Mouse (Mus musculus): Measurements from ENCODE around the gene Inafm1. TPM values are rescaled to one million over a fixed set of nuclear protein-coding genes. Genes with fewer than 3 reads are reported as not detected.

The Inafm1 gene
- polyA plus RNA-seq, 1 experiment = 44.7 TPM

DNA sequence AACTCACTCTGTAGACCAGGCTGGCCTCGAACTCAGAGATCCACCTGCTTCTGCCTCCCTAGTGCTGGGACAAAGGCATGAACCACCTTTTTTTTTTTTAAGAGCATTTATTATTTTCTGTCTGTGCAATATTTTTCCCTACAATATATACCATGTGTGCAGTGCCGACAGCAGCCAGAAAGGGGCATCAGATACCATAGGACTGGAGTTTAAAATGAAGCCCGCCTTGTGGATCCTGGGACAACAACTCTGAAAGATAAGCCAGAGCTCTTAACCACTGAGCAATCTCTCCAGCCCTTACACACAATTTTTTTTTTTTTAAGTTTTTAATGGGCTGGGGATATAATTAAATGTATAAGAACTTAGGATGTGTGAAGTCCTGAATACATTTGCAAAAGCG is 20.9 kb upstream of the Inafm1 start:
- Histone ChIP-seq H3K36me3 (ENCODE audit: control insufficient read depth, insufficient read depth, low read length) (no peaks in the 10 kb centered on the region), H3K27ac (ENCODE audit: control insufficient read depth, insufficient read depth, low read length) (no peak overlapping the region), H3K4me3 (ENCODE audit: control insufficient read depth, insufficient read depth, low read length) (no peak overlapping the region), H3K27me3 (ENCODE audit: control insufficient read depth, insufficient read depth, low read length) (no peaks in the 10 kb centered on the region), H3K4me1 (replicated peaks; ENCODE audit: control insufficient read depth, insufficient read depth, low read length) (peaks cover 15% of the 10 kb centered on the region)
- no peak for TF ChIP-seq POLR2A (IDR thresholded peaks at IDR 0.05; ENCODE audit: control insufficient read depth, extremely low read depth, insufficient read depth, low read length, poor library complexity)
- TF ChIP-seq CTCF (IDR thresholded peaks at IDR 0.05; ENCODE audit: borderline replicate concordance, control insufficient read depth, extremely low read depth, insufficient read depth, low read length, poor library complexity) = no peak
- WGBS = 12% methylated on average over 4 of the region's 4 CpGs
- peak; percentile 59 for DNase-seq

DNA sequence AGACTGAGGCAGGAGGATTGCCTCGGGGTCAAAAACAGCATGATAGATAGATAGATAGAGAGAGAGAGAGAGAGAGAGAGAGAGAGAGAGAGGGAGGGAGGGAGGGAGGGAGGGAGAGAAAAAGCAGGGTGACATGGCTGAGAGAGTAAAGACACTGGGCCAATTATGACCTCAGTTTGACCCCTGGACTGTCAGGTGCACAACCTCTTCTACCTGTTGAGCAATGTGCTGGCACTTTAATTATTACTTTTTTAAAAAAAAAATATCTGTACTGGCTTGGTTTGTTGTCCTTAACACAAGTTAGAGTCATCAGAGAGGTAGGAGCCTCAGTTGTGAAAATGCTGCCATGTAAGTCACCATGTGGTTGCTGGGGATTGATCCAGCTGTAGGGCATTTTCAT is 14.4 kb upstream of the Inafm1 start:
- Histone ChIP-seq H3K36me3 (ENCODE audit: control insufficient read depth, insufficient read depth, low read length) (peaks cover 13% of the 10 kb centered on the region), H3K27ac (ENCODE audit: control insufficient read depth, insufficient read depth, low read length) (no peak overlapping the region), H3K27me3 (ENCODE audit: control insufficient read depth, insufficient read depth, low read length) (no peaks in the 10 kb centered on the region), H3K4me3 (ENCODE audit: control insufficient read depth, insufficient read depth, low read length) (no peak overlapping the region), H3K4me1 (replicated peaks; ENCODE audit: control insufficient read depth, insufficient read depth, low read length) (peaks cover 12% of the 10 kb centered on the region)
- TF ChIP-seq CTCF (IDR thresholded peaks at IDR 0.05; ENCODE audit: borderline replicate concordance, control insufficient read depth, extremely low read depth, insufficient read depth, low read length, poor library complexity) = no peak
- no peak for TF ChIP-seq POLR2A (IDR thresholded peaks at IDR 0.05; ENCODE audit: control insufficient read depth, extremely low read depth, insufficient read depth, low read length, poor library complexity)
- 68% methylated on average over 1 of the region's 1 CpGs for WGBS
- DNase-seq = no peak

DNA sequence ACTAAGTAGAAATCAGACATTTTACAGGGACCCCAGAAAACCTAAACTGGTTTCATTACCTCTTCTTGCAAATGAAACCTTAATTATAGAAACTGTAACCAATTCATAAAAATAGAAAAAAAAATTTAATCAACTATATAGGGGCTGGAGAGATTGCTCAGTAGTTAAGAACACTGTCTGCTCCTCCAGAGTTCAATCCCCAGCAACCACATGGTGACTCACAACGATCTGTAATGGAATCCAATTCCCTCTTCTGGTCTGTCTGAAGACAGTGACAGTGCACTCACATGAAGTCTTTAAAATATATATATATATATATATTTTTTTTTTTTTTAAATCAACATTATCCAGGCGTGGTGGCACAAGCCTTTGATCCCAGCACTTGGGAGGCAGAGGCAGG is 13.6 kb upstream of the Inafm1 start:
- no peak for DNase-seq
- 69% methylated on average over 2 of the region's 2 CpGs for WGBS
- peaks cover 12% of the 10 kb centered on the region for H3K4me1 ChIP-seq (replicated peaks; ENCODE audit: control insufficient read depth, insufficient read depth, low read length)
- no peak overlapping the region for H3K27ac ChIP-seq (ENCODE audit: control insufficient read depth, insufficient read depth, low read length)
- peaks cover 17% of the 10 kb centered on the region for H3K36me3 ChIP-seq (ENCODE audit: control insufficient read depth, insufficient read depth, low read length)
- no peak overlapping the region for H3K4me3 ChIP-seq (ENCODE audit: control insufficient read depth, insufficient read depth, low read length)
- TF ChIP-seq POLR2A (IDR thresholded peaks at IDR 0.05; ENCODE audit: control insufficient read depth, extremely low read depth, insufficient read depth, low read length, poor library complexity) (no peak), CTCF (IDR thresholded peaks at IDR 0.05; ENCODE audit: borderline replicate concordance, control insufficient read depth, extremely low read depth, insufficient read depth, low read length, poor library complexity) (no peak)
- no peaks in the 10 kb centered on the region for H3K27me3 ChIP-seq (ENCODE audit: control insufficient read depth, insufficient read depth, low read length)

DNA sequence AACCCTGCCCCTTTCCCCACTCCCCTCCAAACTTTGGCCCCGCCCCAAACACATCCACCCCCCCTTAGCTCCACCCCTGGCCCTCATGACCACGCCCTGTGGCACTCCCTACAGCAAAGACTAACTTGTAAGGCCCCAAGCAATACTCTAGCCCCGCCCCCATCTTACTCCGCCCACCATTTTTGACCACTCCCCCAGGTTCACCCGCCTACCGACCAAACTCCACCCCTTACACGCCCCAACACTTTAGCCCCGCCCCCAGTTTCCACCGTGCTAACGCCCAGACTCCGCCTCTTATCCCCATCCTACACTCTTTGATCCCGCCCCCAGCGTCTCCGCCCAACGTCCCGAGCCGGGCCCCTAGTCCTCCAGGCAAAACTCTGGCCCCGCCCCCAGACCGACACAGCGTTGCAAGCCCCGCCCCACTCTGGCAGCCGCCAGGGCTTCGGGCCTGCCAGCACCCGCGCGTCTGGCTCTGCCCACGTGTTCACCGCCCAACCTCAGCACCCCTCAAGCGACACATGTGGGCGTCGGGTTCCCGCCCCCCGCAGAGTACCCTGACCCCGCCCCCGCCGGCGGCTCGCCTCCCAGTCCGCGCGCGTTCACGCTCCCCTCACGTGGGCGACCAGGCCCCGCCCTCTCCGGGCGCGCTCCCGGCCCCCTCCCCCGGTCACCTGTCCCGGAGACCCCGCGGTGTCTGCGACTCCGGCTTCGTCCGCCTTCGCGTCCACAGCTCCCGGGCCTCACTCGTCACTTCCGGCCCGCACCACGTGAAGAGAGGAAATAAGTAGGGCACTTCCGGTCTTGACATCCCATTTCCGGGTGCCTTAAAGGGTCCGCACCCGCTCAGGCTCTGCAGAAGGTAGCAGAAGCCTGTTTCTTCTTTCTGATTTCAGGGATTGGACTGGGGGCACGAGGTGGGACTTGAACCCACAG is 12.9 kb upstream of the Inafm1 start, which contains the start of gene Ccdc9:
Ccdc9 (minus strand) TSS at position 770 of the 936 bp plus-strand sequence.
- no peaks in the 10 kb centered on the region for H3K27me3 ChIP-seq (ENCODE audit: control insufficient read depth, insufficient read depth, low read length)
- no peak for TF ChIP-seq CTCF (IDR thresholded peaks at IDR 0.05; ENCODE audit: borderline replicate concordance, control insufficient read depth, extremely low read depth, insufficient read depth, low read length, poor library complexity)
- TF ChIP-seq POLR2A (IDR thresholded peaks at IDR 0.05; ENCODE audit: control insufficient read depth, extremely low read depth, insufficient read depth, low read length, poor library complexity) = peak; percentile 51; the same call in 1 of the 2 replicates
- under 1% methylated on average over 66 of the region's 70 CpGs for WGBS
- H3K4me1 ChIP-seq (replicated peaks; ENCODE audit: control insufficient read depth, insufficient read depth, low read length) = peaks cover 12% of the 10 kb centered on the region
- peaks cover 18% of the 10 kb centered on the region for H3K36me3 ChIP-seq (ENCODE audit: control insufficient read depth, insufficient read depth, low read length)
- H3K27ac ChIP-seq (ENCODE audit: control insufficient read depth, insufficient read depth, low read length) = peak within 1 kb of the TSS; percentile 42; the same call in 1 of the 2 replicates
- peak; percentile 99 for DNase-seq
- H3K4me3 ChIP-seq (ENCODE audit: control insufficient read depth, insufficient read depth, low read length) = peak within 1 kb of the TSS; percentile 57

DNA sequence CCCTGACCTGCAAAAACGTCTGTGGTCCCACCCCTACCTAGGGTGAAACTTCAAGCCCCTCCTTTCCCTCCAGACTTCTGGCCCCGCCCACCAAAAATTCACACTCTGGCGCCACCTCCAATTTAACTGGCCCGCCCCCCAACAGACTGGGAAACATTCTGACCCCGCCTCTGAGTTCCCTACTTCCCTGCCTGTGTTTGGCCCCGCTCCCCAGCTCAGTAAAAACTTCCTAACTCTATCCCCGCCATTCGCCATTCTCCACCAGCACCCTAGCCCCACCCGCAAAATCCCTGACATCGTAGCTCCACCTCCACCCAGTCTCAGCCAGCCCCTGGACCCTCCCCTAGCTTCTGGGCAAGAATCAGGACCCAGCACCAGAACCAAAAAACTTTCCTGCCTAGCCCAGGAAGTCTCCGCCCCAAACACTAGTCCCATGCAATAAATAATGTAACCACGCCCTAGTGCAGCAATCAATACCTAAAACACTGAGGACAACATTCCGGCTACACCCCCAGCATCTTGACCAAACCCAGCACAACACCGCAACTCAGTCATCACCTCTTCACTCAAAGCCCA is 12.1 kb upstream of the Inafm1 start:
- peak; percentile 63 for DNase-seq
- H3K27ac ChIP-seq (ENCODE audit: control insufficient read depth, insufficient read depth, low read length) = peak overlapping the region; percentile 6; the same call in 1 of the 2 replicates
- TF ChIP-seq POLR2A (IDR thresholded peaks at IDR 0.05; ENCODE audit: control insufficient read depth, extremely low read depth, insufficient read depth, low read length, poor library complexity) (no peak), CTCF (IDR thresholded peaks at IDR 0.05; ENCODE audit: borderline replicate concordance, control insufficient read depth, extremely low read depth, insufficient read depth, low read length, poor library complexity) (no peak)
- H3K27me3 ChIP-seq (ENCODE audit: control insufficient read depth, insufficient read depth, low read length) = no peaks in the 10 kb centered on the region
- 3% methylated on average over 14 of the region's 14 CpGs for WGBS
- H3K4me1 ChIP-seq (replicated peaks; ENCODE audit: control insufficient read depth, insufficient read depth, low read length) = peaks cover 12% of the 10 kb centered on the region
- H3K4me3 ChIP-seq (ENCODE audit: control insufficient read depth, insufficient read depth, low read length) = peak overlapping the region; percentile 57
- H3K36me3 ChIP-seq (ENCODE audit: control insufficient read depth, insufficient read depth, low read length) = peaks cover 21% of the 10 kb centered on the region

DNA sequence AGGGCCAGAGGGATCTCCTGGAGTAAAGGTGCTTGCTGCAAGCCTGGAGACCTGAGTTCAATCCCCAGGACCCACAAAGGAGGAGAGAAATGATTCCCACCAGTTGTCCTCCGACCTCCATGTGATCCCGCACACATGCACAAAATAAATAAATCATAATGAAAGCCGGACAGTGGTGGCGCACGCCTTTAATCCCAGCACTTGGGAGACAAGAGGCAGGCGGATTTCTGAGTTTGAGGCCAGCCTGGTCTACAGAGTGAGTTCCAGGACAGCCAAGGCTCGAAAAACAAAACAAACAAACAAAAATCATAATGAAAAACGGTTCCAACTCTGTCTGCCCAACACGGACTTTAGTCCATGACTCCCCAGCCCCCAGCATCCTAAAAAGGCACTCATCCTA is 11.5 kb upstream of the Inafm1 start:
- Histone ChIP-seq H3K4me3 (ENCODE audit: control insufficient read depth, insufficient read depth, low read length) (no peak overlapping the region), H3K27me3 (ENCODE audit: control insufficient read depth, insufficient read depth, low read length) (no peaks in the 10 kb centered on the region), H3K4me1 (replicated peaks; ENCODE audit: control insufficient read depth, insufficient read depth, low read length) (peaks cover 12% of the 10 kb centered on the region), H3K27ac (ENCODE audit: control insufficient read depth, insufficient read depth, low read length) (no peak overlapping the region), H3K36me3 (ENCODE audit: control insufficient read depth, insufficient read depth, low read length) (peaks cover 21% of the 10 kb centered on the region)
- 82% methylated on average over 9 of the region's 9 CpGs for WGBS
- TF ChIP-seq CTCF (IDR thresholded peaks at IDR 0.05; ENCODE audit: borderline replicate concordance, control insufficient read depth, extremely low read depth, insufficient read depth, low read length, poor library complexity) = no peak
- TF ChIP-seq POLR2A (IDR thresholded peaks at IDR 0.05; ENCODE audit: control insufficient read depth, extremely low read depth, insufficient read depth, low read length, poor library complexity) = no peak
- DNase-seq = no peak

Data from thymus, adult 2 months (tissue).